Mouse (Mus musculus) left cerebral cortex, postnatal 14 days (tissue): ENCODE data around the gene Bbs4. TPM values are rescaled to one million over a fixed set of nuclear protein-coding genes. Genes with fewer than 3 reads are reported as not detected.

ENCODE experiments used
- DNase-seq, 2 experiments: peaks; one replicate each; pipeline ENCODE4 v3.0.0; 2021 to 2022; ENCODE audit warnings: low spot score in 2 of 2, mixed read lengths in 1 of 2
- intact Hi-C: fragments of 180-260 bp; cut with DNase I; formaldehyde crosslinking; loops from one replicate; pipeline ENCODE4 v1.15.1; 2025
- total RNA-seq, 2 experiments: library from RNA; stranded (reverse); gene quantifications; 2 replicates each; pipeline ENCODE4 v1.2.3; 2021

The Bbs4 gene
- total RNA-seq, 2 experiments from 2014 or later, result 38.0 to 44.1 TPM

GRCm38 (mm10) chr9:59307890-59308289, 45.4 kb downstream of the Bbs4 start:
- intact Hi-C loops, result no loop called here
- DNase-seq, result no peak

- intact Hi-C loops, result loop anchor here (10.0 kb wide), 1 partner anchor 188 kb away; the partner anchor contains the start of gene Arih1
- DNase-seq, result no peak
Observed at GRCm38 (mm10) chr9:59296419-59296818, 56.9 kb downstream of the Bbs4 start.

- DNase-seq, result no peak
- intact Hi-C loops, result loop anchor here (10.0 kb wide), 1 partner anchor 192 kb away; the partner anchor contains the start of gene Arih1
Observed at GRCm38 (mm10) chr9:59292493-59292875, 60.8 kb downstream of the Bbs4 start.

- no peak for DNase-seq
- intact Hi-C loops, result loop anchor here (10.0 kb wide), 1 partner anchor 193 kb away; the partner anchor contains the start of gene Arih1
Observed at GRCm38 (mm10) chr9:59291688-59292492, 61.4 kb downstream of the Bbs4 start.

GRCm38 (mm10) chr9:59290957-59291687, 62.2 kb downstream of the Bbs4 start, which contains the start of gene Adpgk:
TSS of gene Adpgk (plus strand) at chr9:59291558.
- DNase-seq, result peak; percentile 99
- intact Hi-C loops, result loop anchor here (10.0 kb wide), 1 partner anchor 194 kb away; the partner anchor contains the start of gene Arih1

- intact Hi-C loops, result loop anchor here (10.0 kb wide), 1 partner anchor 195 kb away; the partner anchor contains the start of gene Arih1
- DNase-seq, result no peak
Observed at GRCm38 (mm10) chr9:59289529-59290115, 63.7 kb downstream of the Bbs4 start.

GRCm38 (mm10) chr9:59288685-59289410, 64.5 kb downstream of the Bbs4 start:
- intact Hi-C loops, result no loop called here
- DNase-seq, result no peak

GRCm38 (mm10) chr9:59288058-59288457, 65.2 kb downstream of the Bbs4 start:
- no peak for DNase-seq
- intact Hi-C loops, result no loop called here

- no peak for DNase-seq
- intact Hi-C loops, result no loop called here
Observed at GRCm38 (mm10) chr9:59285614-59286013, 67.7 kb downstream of the Bbs4 start.

GRCm38 (mm10) chr9:59282683-59282986, 70.7 kb downstream of the Bbs4 start:
- no peak for DNase-seq
- intact Hi-C loops, result loop anchor here (2.0 to 5.0 kb wide), 2 partner anchors 270 to 380 kb away; no protein-coding TSS in a partner anchor

GRCm38 (mm10) chr9:59281871-59282682, 71.2 kb downstream of the Bbs4 start:
- intact Hi-C loops, result loop anchor here (2.0 to 5.0 kb wide), 2 partner anchors 269 to 380 kb away; no protein-coding TSS in a partner anchor
- DNase-seq, result peak; percentile 87 to 91

GRCm38 (mm10) chr9:59280888-59281287, 72.4 kb downstream of the Bbs4 start:
- no peak for DNase-seq
- intact Hi-C loops, result loop anchor here (5.0 kb wide), 1 partner anchor 379 kb away; no protein-coding TSS in a partner anchor

GRCm38 (mm10) chr9:59278694-59279093, 74.6 kb downstream of the Bbs4 start:
- intact Hi-C loops, result no loop called here
- DNase-seq, result no peak

GRCm38 (mm10) chr9:59278199-59278598, 75.1 kb downstream of the Bbs4 start:
- no peak for DNase-seq
- intact Hi-C loops, result no loop called here

GRCm38 (mm10) chr9:59274846-59275455, 78.4 kb downstream of the Bbs4 start:
- DNase-seq, result no peak
- intact Hi-C loops, result no loop called here

- DNase-seq, result no peak
- intact Hi-C loops, result no loop called here
Observed at GRCm38 (mm10) chr9:59273199-59273598, 80.1 kb downstream of the Bbs4 start.
